Mouse (Mus musculus) heart, embryonic 15.5 days (tissue): Measurements from ENCODE around the gene Syndig1. TPM values are rescaled to one million over a fixed set of nuclear protein-coding genes. Genes with fewer than 3 reads are reported as not detected.

ENCODE experiments used
- ATAC-seq: fragments of 200-750 bp; cut with Nextera tagmentation; replicated peaks from 2 replicates; pipeline ENCODE4 v1.8.0; 2017; ENCODE audit warnings: low read depth, moderate TSS enrichment; ENCODE audit not compliant: insufficient number of reproducible peaks, insufficient read depth, low FRiP score
- H3K27ac ChIP-seq: fragments of 300-500 bp; sonication (generic); 2 replicates; pipeline ENCODE4 v1.5.1; 2015; ENCODE audit warnings: mild to moderate bottlenecking, inconsistent platforms
- H3K27me3 ChIP-seq: fragments of 300-500 bp; sonication (generic); 2 replicates; pipeline ENCODE4 v1.6.1; 2015; ENCODE audit warnings: inconsistent platforms
- H3K36me3 ChIP-seq: fragments of 300-500 bp; sonication (generic); 2 replicates; pipeline ENCODE4 v1.6.1; 2015; ENCODE audit warnings: mild to moderate bottlenecking, inconsistent platforms
- H3K4me1 ChIP-seq: fragments of 300-500 bp; sonication (generic); replicated peaks from 2 replicates; pipeline ENCODE4 v1.6.1; 2015; ENCODE audit warnings: inconsistent platforms
- H3K4me2 ChIP-seq: fragments of 300-500 bp; sonication (generic); 2 replicates; pipeline ENCODE4 v1.6.1; 2015; ENCODE audit warnings: inconsistent platforms, mild to moderate bottlenecking, moderate library complexity
- H3K4me3 ChIP-seq: fragments of 300-500 bp; sonication (generic); 2 replicates; pipeline ENCODE4 v1.5.1; 2015; ENCODE audit warnings: mild to moderate bottlenecking, inconsistent platforms
- H3K9ac ChIP-seq: fragments of 300-500 bp; sonication (generic); 2 replicates; pipeline ENCODE4 v1.6.1; 2015; ENCODE audit warnings: mild to moderate bottlenecking, inconsistent platforms
- H3K9me3 ChIP-seq: fragments of 300-500 bp; sonication (generic); replicated peaks from 2 replicates; pipeline ENCODE4 v1.6.1; 2016; ENCODE audit warnings: inconsistent platforms
- WGBS: fragments of 180-500 bp; shearing (Covaris S2); methylation state at CpG from one replicate; pipeline ENCODE4 v1.1.7; 2015; ENCODE audit warnings: mixed read lengths; 5-methylcytosine and 5-hydroxymethylcytosine counted together
- polyA plus RNA-seq: library from polyadenylated mRNA; unstranded; fragments of >200 nt; fragmentation: Nextera tagmentation; extraction: Ambion mirVana; gene quantifications from 2 replicates; pipeline ENCODE4 v1.2.1, GENCODE M21; 2015

Syndig1 gene
- polyA plus RNA-seq, 1 experiment from 2014 or later: 2.7 TPM

DNA sequence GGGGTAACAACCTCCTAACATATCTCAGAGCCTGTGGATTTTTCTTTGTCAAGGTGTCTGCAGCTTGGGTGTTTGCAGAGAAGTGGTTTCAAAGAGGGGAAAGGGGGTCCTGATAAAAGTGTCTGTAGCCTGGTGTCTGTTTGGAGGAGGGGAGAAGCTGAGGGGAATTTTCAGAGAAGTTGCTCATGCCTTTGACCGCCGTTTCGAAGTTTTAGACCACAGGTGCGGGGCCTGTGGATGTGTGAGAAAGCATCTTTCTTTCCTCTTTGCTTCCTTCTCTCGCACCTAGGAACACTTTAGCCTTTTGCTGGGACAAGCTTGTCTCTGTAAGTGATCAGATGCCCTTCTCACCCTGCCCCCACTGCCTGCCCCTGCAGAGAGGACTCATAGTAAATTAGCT, 3.3 kb downstream of the Syndig1 start:
- Histone ChIP-seq H3K27ac (no peak overlapping the region), H3K27me3 (peaks cover 42% of the 10 kb centered on the region), H3K9me3 (no peaks in the 10 kb centered on the region), H3K36me3 (no peaks in the 10 kb centered on the region), H3K4me1 (peaks cover 20% of the 10 kb centered on the region), H3K9ac (no peak overlapping the region), H3K4me3 (peak overlapping the region; percentile 60), H3K4me2 (peak overlapping the region; percentile 97)
- ATAC-seq: no peak
- 6% methylated on average over 5 of the region's 5 CpGs for WGBS

DNA sequence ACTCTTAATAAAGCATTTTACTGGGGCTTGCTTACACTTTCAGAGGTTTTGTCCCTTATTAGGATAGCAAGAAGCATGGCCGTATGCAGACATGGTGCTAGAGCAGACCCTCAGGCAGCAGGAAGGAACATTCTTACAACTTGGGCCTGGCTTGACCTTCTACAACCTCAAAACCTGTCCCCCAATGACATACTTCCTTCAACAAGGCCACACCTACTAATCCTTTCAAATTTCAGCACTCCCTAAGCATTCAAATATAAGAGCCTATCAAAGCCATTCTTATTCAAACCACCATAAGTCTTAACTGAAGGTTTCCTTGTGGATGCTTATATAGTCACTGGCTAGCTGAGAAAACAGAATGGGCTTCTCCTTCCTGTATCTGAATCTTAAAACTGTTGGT, 6.1 kb downstream of the Syndig1 start:
- no peak for ATAC-seq
- no peak overlapping the region for H3K4me3 ChIP-seq
- 87% methylated on average over 1 of the region's 1 CpGs for WGBS
- H3K4me1 ChIP-seq: peaks cover 17% of the 10 kb centered on the region
- H3K27ac ChIP-seq: no peak overlapping the region
- no peaks in the 10 kb centered on the region for H3K9me3 ChIP-seq
- H3K27me3 ChIP-seq: peaks cover 31% of the 10 kb centered on the region
- no peak overlapping the region for H3K9ac ChIP-seq
- H3K36me3 ChIP-seq: no peaks in the 10 kb centered on the region
- H3K4me2 ChIP-seq: no peak overlapping the region

DNA sequence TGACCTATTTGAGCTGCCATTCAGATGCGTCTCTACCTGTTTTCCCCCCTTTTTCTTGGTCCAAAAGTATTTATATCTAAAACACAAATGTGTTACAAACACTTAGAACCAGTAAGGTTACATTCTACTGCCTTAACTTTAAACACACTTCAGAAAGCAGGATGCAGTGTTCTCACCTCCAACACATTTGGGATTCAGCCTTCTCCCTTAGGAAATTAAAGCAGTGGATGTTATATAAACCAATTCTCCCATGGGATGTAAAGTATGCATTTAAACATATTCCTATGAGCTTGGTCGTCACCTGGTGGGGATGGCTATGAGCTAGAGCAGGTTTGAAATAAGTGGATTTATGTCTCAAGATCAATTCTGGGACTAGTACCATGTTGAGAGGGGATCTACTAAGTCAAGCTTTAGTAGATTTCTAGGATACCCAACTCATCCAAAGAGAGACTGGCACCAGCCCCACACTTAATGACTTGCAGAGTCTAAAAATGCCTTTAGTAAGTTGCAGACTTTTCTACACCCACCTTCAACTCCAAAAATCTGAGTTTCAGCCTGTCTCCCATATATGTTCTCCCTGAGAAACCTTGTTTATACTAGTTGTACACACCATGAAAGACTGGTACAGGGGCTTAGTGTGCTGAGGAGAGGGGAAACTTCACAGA, 7.6 kb downstream of the Syndig1 start:
- ATAC-seq: no peak
- H3K27ac ChIP-seq: no peak overlapping the region
- no peak overlapping the region for H3K9ac ChIP-seq
- no peak overlapping the region for H3K4me2 ChIP-seq
- H3K36me3 ChIP-seq: no peaks in the 10 kb centered on the region
- H3K27me3 ChIP-seq: peaks cover 16% of the 10 kb centered on the region
- 72% methylated on average over 2 of the region's 2 CpGs for WGBS
- H3K4me1 ChIP-seq: peaks cover 2% of the 10 kb centered on the region
- no peak overlapping the region for H3K4me3 ChIP-seq
- no peaks in the 10 kb centered on the region for H3K9me3 ChIP-seq

- Histone ChIP-seq H3K9ac (no peak overlapping the region), H3K36me3 (no peaks in the 10 kb centered on the region), H3K4me3 (no peak overlapping the region), H3K27ac (no peak overlapping the region), H3K27me3 (no peaks in the 10 kb centered on the region), H3K9me3 (no peaks in the 10 kb centered on the region), H3K4me2 (no peak overlapping the region), H3K4me1 (no peaks in the 10 kb centered on the region)
- ATAC-seq: no peak
- 84% methylated on average over 2 of the region's 2 CpGs for WGBS
These were observed 10.7 kb downstream of the Syndig1 start for GRCm38 (mm10) chr2:149839666-149840065.

GRCm38 (mm10) chr2:149844575-149844974, 15.6 kb downstream of the Syndig1 start:
- ATAC-seq: no peak
- no peak overlapping the region for H3K27ac ChIP-seq
- WGBS: 60% methylated on average over 2 of the region's 2 CpGs

GRCm38 (mm10) chr2:149848778-149849177, 19.8 kb downstream of the Syndig1 start:
- no peak overlapping the region for H3K27ac ChIP-seq
- H3K4me2 ChIP-seq: no peak overlapping the region
- no peaks in the 10 kb centered on the region for H3K9me3 ChIP-seq
- 59% methylated on average over 4 of the region's 4 CpGs for WGBS
- H3K36me3 ChIP-seq: no peaks in the 10 kb centered on the region
- no peaks in the 10 kb centered on the region for H3K27me3 ChIP-seq
- no peak overlapping the region for H3K9ac ChIP-seq
- no peaks in the 10 kb centered on the region for H3K4me1 ChIP-seq
- no peak for ATAC-seq
- no peak overlapping the region for H3K4me3 ChIP-seq

More at GRCm38 (mm10) chr2:149844575-149844974, 15.6 kb downstream of the Syndig1 start:
- Histone ChIP-seq H3K27me3 (no peaks in the 10 kb centered on the region), H3K4me3 (no peak overlapping the region), H3K9ac (no peak overlapping the region), H3K36me3 (no peaks in the 10 kb centered on the region), H3K4me1 (no peaks in the 10 kb centered on the region), H3K4me2 (no peak overlapping the region), H3K9me3 (no peaks in the 10 kb centered on the region)

DNA sequence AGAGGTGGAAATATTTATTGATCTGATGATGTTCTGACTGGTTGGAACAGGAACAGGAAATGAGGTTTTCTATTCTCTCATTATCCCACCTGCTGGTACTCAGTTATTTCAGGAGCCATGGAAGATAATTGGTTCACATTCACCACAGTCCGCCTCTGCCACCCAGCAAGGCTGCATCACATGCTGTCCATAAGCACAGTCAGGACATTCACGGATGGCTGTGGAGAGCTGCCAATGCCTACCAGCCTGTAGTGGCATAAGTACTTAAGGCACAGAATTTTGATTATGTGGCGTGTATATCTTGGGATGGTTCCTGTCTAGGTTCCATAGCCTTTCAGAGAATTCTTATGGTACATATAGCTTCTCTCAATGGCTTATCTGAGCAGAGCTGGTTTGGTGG, 32.0 kb downstream of the Syndig1 start:
- no peaks in the 10 kb centered on the region for H3K9me3 ChIP-seq
- H3K9ac ChIP-seq: no peak overlapping the region
- 84% methylated on average over 3 of the region's 3 CpGs for WGBS
- no peak overlapping the region for H3K27ac ChIP-seq
- no peaks in the 10 kb centered on the region for H3K27me3 ChIP-seq
- no peaks in the 10 kb centered on the region for H3K4me1 ChIP-seq
- no peaks in the 10 kb centered on the region for H3K36me3 ChIP-seq
- H3K4me2 ChIP-seq: no peak overlapping the region
- no peak for ATAC-seq
- no peak overlapping the region for H3K4me3 ChIP-seq

GRCm38 (mm10) chr2:149865914-149866435, 37.0 kb downstream of the Syndig1 start:
- no peaks in the 10 kb centered on the region for H3K36me3 ChIP-seq
- 75% methylated on average over 5 of the region's 5 CpGs for WGBS
- H3K4me3 ChIP-seq: no peak overlapping the region
- H3K27ac ChIP-seq: no peak overlapping the region
- H3K4me1 ChIP-seq: no peaks in the 10 kb centered on the region
- no peak overlapping the region for H3K4me2 ChIP-seq
- no peak overlapping the region for H3K9ac ChIP-seq
- H3K27me3 ChIP-seq: no peaks in the 10 kb centered on the region
- ATAC-seq: no peak
- H3K9me3 ChIP-seq: no peaks in the 10 kb centered on the region

DNA sequence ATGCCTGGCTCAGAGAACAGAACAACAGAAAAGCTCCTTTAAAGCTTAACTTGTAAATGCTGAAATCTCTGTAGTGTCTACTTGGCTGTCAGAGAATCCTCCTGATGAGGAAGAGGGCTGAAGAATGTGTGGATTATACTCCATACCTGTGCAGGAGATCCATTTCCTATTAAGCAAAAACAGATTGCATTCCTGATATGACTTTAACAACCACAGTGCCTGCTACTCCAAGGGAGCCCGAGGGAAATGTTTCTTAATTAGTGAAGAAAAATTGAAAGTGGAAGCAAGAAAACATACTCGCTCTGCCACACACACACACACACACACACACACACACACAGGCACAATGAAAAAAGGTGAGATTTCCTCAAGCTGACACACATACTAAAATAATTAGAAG, 41.5 kb downstream of the Syndig1 start:
- Histone ChIP-seq H3K36me3 (no peaks in the 10 kb centered on the region), H3K9ac (no peak overlapping the region), H3K27ac (no peak overlapping the region), H3K4me2 (no peak overlapping the region), H3K4me3 (no peak overlapping the region), H3K9me3 (no peaks in the 10 kb centered on the region), H3K4me1 (no peaks in the 10 kb centered on the region), H3K27me3 (no peaks in the 10 kb centered on the region)
- WGBS: 64% methylated on average over 2 of the region's 2 CpGs
- no peak for ATAC-seq

DNA sequence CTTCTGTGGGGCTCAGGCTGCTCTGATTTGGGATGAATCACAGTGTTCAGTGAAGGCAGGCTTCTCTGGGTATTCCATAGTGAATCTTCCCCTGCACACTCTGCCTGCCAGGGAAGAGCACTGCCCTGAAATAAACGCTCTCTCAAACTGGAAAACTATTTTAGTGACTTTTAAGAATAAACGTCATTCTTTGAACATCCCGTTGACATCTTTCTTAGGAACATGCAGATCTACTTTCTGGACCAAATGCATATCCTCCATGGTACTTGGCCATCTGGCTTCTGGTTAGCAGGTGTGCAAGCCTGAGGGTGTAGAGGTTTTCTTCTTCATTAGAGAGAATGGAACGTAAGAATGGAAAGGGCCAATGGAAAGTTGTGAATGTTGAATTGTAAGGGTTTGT, 43.5 kb downstream of the Syndig1 start:
- Histone ChIP-seq H3K27ac (no peak overlapping the region), H3K9ac (no peak overlapping the region), H3K4me2 (no peak overlapping the region), H3K4me1 (no peaks in the 10 kb centered on the region), H3K36me3 (no peaks in the 10 kb centered on the region), H3K4me3 (no peak overlapping the region), H3K9me3 (no peaks in the 10 kb centered on the region), H3K27me3 (no peaks in the 10 kb centered on the region)
- WGBS: 84% methylated on average over 4 of the region's 4 CpGs
- no peak for ATAC-seq

DNA sequence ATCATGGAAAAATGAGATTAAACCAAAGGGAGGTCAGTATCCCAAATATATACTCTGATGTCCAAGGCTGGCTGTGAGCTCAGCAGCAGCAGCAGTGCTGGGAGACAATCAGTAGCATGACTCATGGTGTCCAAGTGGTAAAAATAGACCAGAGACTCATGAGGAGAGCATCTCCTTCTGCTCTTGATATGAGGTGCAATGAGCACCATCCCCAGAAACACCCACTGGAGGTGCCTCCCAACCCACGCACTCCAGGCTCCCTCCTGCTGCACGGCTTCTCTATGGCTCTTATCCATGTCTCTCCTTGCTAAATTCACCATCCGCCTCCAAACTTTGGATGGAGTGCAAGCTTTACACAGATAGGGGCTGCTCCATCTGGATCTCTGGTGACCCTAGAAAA, 44.3 kb downstream of the Syndig1 start:
- no peaks in the 10 kb centered on the region for H3K4me1 ChIP-seq
- H3K27ac ChIP-seq: no peak overlapping the region
- H3K4me3 ChIP-seq: no peak overlapping the region
- ATAC-seq: peak; percentile 50; the same call in 1 of the 2 replicates
- H3K4me2 ChIP-seq: no peak overlapping the region
- WGBS: 61% methylated on average over 3 of the region's 3 CpGs
- H3K36me3 ChIP-seq: no peaks in the 10 kb centered on the region
- H3K9ac ChIP-seq: no peak overlapping the region
- no peaks in the 10 kb centered on the region for H3K9me3 ChIP-seq
- no peaks in the 10 kb centered on the region for H3K27me3 ChIP-seq

- no peak overlapping the region for H3K4me2 ChIP-seq
- no peak overlapping the region for H3K27ac ChIP-seq
- H3K36me3 ChIP-seq: no peaks in the 10 kb centered on the region
- H3K9me3 ChIP-seq: no peaks in the 10 kb centered on the region
- 29% methylated on average over 2 of the region's 2 CpGs for whole genome bisulfite sequencing
- H3K27me3 ChIP-seq: no peaks in the 10 kb centered on the region
- no peaks in the 10 kb centered on the region for H3K4me1 ChIP-seq
- no peak for ATAC-seq
- H3K4me3 ChIP-seq: no peak overlapping the region
- no peak overlapping the region for H3K9ac ChIP-seq
These were observed 48.9 kb downstream of the Syndig1 start for GRCm38 (mm10) chr2:149877954-149878353.
